In genomic region chr13:14075326-14075725, GRCm38 (mm10) we compare ENCODE assay signal across 28 mouse cellular contexts.
"Had no signal": no experiment of that assay in that cellular context is flagged by ENCODE, and none has a peak within 500 bp of the region (broad histone marks: within the 10 kb centered on the region; RNA-seq: fewer than 3 reads in every experiment).

No protein-coding gene starts in this region.

- H3K27me3 ChIP-seq: embryonic facial prominence, embryonic 12.5 days; embryonic facial prominence, embryonic 13.5 days; embryonic facial prominence, embryonic 15.5 days; forebrain, embryonic 12.5 days; forebrain, embryonic 13.5 days; forebrain, embryonic 15.5 days had no signal

- H3K4me2 ChIP-seq: embryonic facial prominence, embryonic 12.5 days; embryonic facial prominence, embryonic 13.5 days; embryonic facial prominence, embryonic 15.5 days; forebrain, embryonic 12.5 days; forebrain, embryonic 13.5 days; forebrain, embryonic 15.5 days; heart, embryonic 11.5 days had no signal

- H3K27ac ChIP-seq: embryonic facial prominence, embryonic 10.5 days; embryonic facial prominence, embryonic 12.5 days; embryonic facial prominence, embryonic 13.5 days; embryonic facial prominence, embryonic 15.5 days; forebrain, embryonic 10.5 days; forebrain, embryonic 12.5 days; forebrain, embryonic 13.5 days; forebrain, embryonic 15.5 days; gastrocnemius, adult 2 months; heart, adult 2 months; heart, embryonic 10.5 days had no signal

- H3K9me3 ChIP-seq: embryonic facial prominence, embryonic 12.5 days; embryonic facial prominence, embryonic 13.5 days; embryonic facial prominence, embryonic 15.5 days; forebrain, embryonic 12.5 days; forebrain, embryonic 13.5 days; forebrain, embryonic 15.5 days; heart, embryonic 10.5 days had no signal

- H3K36me3 ChIP-seq: embryonic facial prominence, embryonic 12.5 days; forebrain, embryonic 12.5 days; forebrain, embryonic 15.5 days had no signal

- H3K9ac ChIP-seq: embryonic facial prominence, embryonic 12.5 days; embryonic facial prominence, embryonic 13.5 days; embryonic facial prominence, embryonic 15.5 days; forebrain, embryonic 12.5 days; forebrain, embryonic 13.5 days; forebrain, embryonic 15.5 days; forebrain, postnatal 0 days had no signal

- ATAC-seq: forebrain, embryonic 13.5 days; forebrain, embryonic 14.5 days; forebrain, embryonic 15.5 days; forebrain, embryonic 16.5 days; forebrain, postnatal 0 days had no signal

- DNase-seq: cerebellum, adult 9-11 months; cerebellum, postnatal 10 days; cerebellum, postnatal 14 days; cerebellum, postnatal 25 days; cerebellum, postnatal 36 days; embryo, embryonic 11 days; forebrain, postnatal 0 days; gastrocnemius, adult 2 months; gastrocnemius, postnatal 10 days; gastrocnemius, postnatal 14 days; gastrocnemius, postnatal 25 days; gastrocnemius, postnatal 36 days; heart, adult 11 months; heart, adult 18-20 months; heart, adult 2 months had no signal

- H3K4me1 ChIP-seq: embryonic facial prominence, embryonic 10.5 days; embryonic facial prominence, embryonic 12.5 days; embryonic facial prominence, embryonic 13.5 days; embryonic facial prominence, embryonic 15.5 days; forebrain, embryonic 10.5 days; forebrain, embryonic 12.5 days; forebrain, embryonic 15.5 days had no signal

- H3K4me3 ChIP-seq: embryonic facial prominence, embryonic 10.5 days; embryonic facial prominence, embryonic 12.5 days; embryonic facial prominence, embryonic 13.5 days; embryonic facial prominence, embryonic 15.5 days; erythroblast, embryonic 14.5 days; forebrain, embryonic 10.5 days; forebrain, embryonic 12.5 days; forebrain, embryonic 13.5 days; forebrain, embryonic 15.5 days; gastrocnemius, adult 2 months; heart, adult 2 months; heart, embryonic 10.5 days had no signal
